Mouse (Mus musculus): ENCODE results near the gene Vwce. TPM values are rescaled to one million over a fixed set of nuclear protein-coding genes. Genes with fewer than 3 reads are reported as not detected.
A peak's percentile ranks its signal among the peaks of the same experiment; 100 is the strongest.

Vwce gene
- total RNA-seq, 2 experiments from 2014 or later: 0.81 to 1.2 TPM

DNA sequence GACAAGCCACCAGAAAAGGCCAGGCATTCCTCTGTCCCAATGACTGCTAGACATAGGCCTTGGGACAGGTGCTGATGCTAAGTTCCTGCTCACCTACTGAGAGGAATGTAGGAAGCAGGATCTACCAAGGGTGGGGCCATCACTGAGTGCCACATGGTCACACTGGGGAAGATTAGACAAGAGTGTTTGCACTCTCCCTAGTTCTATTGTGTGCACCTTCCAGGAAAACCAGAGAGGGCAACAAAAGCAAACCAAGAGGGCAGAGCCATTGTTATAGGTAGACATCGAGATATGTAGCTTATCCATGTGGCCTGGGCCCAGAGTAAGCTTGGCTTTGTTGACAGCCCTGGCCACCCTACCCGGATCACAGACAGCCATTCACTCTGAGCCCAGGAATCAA, 51.7 kb downstream of the Vwce start:
- DNase-seq (ENCODE audit: extremely low spot score in 1 of 2, low spot score in 2 of 2): no peak

GRCm38 (mm10) chr19:10688537-10689352, 54.7 kb downstream of the Vwce start, which contains the start of gene Vps37c:
TSS of gene Vps37c (plus strand) at chr19:10688735.
- peak; percentile 84 to 94 for DNase-seq (ENCODE audit: extremely low spot score in 1 of 2, low spot score in 2 of 2)
- intact Hi-C loops (cut with DNase I): no loop called here

More for the DNA sequence above, 51.7 kb downstream of the Vwce start:
- intact Hi-C loops (cut with DNase I): no loop called here

GRCm38 (mm10) chr19:10689470-10690166, 55.6 kb downstream of the Vwce start:
- DNase-seq (ENCODE audit: extremely low spot score in 1 of 2, low spot score in 2 of 2): no peak
- intact Hi-C loops (cut with DNase I): no loop called here

GRCm38 (mm10) chr19:10690336-10690735, 56.3 kb downstream of the Vwce start:
- no peak for DNase-seq (ENCODE audit: extremely low spot score in 1 of 2, low spot score in 2 of 2)
- intact Hi-C loops (cut with DNase I): no loop called here

- no peak for DNase-seq (ENCODE audit: extremely low spot score in 1 of 2, low spot score in 2 of 2)
- intact Hi-C loops (cut with DNase I): no loop called here
Measured at GRCm38 (mm10) chr19:10691121-10691520, 57.1 kb downstream of the Vwce start.

- intact Hi-C loops (cut with DNase I): no loop called here
- DNase-seq (ENCODE audit: extremely low spot score in 1 of 2, low spot score in 2 of 2): no peak
Measured at GRCm38 (mm10) chr19:10691660-10692059, 57.6 kb downstream of the Vwce start.

DNA sequence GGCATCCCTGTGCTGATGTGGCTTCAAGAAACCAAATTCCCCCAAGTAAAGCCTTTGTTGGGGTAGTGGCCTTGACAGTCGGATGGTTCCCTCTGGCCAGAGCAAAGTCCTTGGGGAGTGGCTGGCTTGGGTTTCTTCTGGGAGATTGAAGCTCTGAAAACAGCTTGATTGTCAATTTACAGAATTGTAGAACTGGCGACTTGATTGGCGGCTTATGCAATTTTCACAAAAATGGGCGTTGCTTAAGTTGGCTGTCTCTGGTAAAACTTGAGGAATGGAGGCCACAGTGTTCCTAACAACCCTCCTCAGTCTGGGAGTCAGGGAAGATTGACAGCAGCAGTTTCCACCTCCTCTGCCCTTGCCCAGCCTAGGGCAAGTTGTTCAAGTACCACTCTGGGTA, 58.3 kb downstream of the Vwce start:
- intact Hi-C loops (cut with DNase I): no loop called here

DNA sequence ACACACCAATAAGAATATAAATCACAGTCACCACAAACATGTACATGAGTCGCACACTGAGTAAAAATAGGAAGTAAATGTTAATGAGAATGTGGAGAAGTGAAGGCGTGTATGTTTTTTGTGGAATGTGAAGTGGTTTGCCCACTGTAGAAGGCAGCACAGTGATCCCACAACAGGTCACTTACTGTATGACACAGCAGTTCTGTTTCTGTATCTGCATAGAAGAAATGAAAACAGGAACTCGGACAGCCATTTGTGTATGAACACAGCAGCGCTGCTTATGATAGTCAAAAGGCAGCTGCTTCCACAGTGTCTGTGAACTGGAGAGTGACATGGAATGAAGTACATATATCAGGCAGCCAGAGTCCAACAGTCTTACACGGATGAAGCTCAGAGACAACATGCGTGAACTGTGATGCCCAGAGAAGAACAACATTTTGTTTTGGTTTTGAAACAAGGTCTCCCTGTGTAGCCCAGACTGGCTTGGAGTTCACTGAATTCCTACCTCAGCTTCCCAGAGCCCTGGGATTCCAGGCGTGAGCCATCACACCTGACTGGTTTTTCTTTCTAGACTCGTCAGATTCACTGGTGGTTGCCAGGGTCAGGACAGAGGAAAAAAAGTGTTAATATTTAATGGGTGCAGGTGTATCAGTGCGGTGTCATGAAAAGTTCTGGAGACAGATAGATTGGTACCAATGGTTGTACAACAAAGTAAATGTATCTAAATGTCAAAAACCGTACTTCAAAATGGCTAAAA, 60.1 kb downstream of the Vwce start:
- no peak for DNase-seq (ENCODE audit: extremely low spot score in 1 of 2, low spot score in 2 of 2)
- intact Hi-C loops (cut with DNase I): no loop called here

More for the DNA sequence above, 58.3 kb downstream of the Vwce start:
- no peak for DNase-seq (ENCODE audit: extremely low spot score in 1 of 2, low spot score in 2 of 2)

GRCm38 (mm10) chr19:10695801-10696200, 61.8 kb downstream of the Vwce start:
- intact Hi-C loops (cut with DNase I): no loop called here
- DNase-seq (ENCODE audit: extremely low spot score in 1 of 2, low spot score in 2 of 2): no peak

DNA sequence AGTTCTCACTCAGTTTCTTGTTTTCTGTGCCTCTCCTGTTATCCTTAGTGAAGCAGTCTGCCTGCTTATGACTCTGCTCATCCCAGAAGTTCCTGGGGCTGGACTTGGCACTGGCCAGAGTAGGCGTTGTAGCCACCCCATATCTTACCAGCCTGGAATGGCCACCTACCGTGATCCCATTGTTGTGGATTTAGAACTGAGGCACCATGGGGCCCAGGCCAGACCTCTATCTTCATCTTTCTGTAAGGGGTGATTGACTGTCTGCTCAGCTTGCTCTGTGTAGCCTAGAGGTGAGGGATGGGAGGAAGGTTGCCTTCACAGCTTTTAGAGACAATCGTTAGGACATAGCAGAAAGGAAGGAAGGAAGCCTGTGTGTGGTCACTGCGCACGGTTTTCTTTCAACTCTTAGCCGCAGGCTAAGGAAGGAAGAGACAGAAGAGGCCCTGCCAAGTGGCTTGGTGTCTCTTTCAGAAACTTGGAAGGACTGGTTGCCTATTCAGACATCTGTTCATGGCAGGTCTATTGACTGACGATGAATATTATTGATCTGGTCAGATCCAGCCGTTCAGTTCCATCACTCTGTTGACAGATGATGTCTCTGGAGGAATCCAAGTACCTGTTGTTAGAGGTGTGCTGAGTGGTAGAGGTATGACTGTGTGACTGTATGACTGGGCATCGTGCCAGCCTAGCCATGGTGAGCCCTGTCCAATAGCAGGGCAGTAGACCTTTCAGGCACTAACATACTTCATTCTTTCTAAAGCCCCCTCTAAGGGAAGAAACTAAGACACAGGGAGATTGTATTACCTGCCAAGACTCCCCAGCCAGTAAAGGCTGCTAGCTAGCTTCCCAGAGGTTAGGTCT, 64.3 kb downstream of the Vwce start:
- intact Hi-C loops (cut with DNase I): no loop called here
- no peak for DNase-seq (ENCODE audit: extremely low spot score in 1 of 2, low spot score in 2 of 2)

- DNase-seq (ENCODE audit: extremely low spot score in 1 of 2, low spot score in 2 of 2): no peak
- intact Hi-C loops (cut with DNase I): no loop called here
Measured at GRCm38 (mm10) chr19:10699851-10700250, 65.8 kb downstream of the Vwce start.

DNA sequence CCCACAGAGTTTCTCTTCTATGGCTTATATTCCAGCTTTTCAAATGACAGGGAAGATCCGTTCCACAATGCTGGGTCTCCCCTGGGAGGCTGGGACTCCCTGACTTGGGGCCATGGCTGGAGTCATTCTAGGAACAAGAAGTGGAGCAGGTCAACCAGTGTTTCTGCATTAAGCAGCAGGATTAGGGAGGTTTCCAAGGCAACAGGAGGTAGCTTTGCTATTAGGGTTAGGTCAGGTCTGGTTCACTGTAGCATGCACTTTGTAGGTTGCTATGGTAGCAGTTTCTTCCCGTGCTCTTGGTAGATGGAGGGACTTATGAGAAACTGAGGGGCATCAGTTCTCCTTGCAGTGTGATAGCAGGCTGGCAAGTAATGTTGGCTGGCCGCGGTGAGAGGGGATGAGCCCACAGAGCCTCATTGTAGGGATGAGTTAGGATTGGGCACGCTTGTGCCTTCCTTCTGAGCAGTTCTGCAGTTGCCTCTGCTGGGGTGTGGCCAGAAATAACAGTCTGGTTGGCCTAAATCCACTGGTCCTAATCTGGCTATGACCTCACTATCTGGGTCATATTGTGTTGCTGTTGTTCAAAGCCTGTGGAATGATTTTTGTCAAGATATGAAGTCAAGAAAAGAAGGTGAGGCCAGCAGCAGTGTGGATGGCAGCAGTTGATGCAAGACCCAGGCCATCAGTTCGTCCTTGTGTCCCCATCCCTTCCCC, 67.2 kb downstream of the Vwce start:
- no peak for DNase-seq (ENCODE audit: extremely low spot score in 1 of 2, low spot score in 2 of 2)
- intact Hi-C loops (cut with DNase I): no loop called here

- intact Hi-C loops (cut with DNase I): no loop called here
- no peak for DNase-seq (ENCODE audit: extremely low spot score in 1 of 2, low spot score in 2 of 2)
Measured at GRCm38 (mm10) chr19:10702125-10702524, 68.1 kb downstream of the Vwce start.

DNA sequence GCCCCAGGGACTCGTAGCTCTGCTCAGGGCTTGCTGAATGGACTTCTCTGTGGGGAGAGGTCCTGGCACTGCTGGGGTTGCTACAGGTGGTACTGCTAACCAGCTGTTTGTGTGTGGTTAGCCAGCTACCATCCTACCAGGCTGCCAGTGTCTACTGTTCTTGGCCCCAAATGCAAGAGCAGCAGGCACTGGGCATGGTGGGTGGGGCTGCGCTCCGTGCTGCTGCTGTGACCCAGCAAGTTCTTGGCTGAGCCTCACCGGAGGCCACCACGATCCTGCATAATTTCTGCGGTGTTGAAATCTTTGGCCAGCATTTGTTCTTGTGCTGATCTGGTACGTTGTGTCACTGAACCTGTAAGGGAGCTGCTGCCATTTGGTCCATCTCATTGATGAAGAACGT, 69.5 kb downstream of the Vwce start:
- DNase-seq (ENCODE audit: extremely low spot score in 1 of 2, low spot score in 2 of 2): no peak
- intact Hi-C loops (cut with DNase I): no loop called here

DNA sequence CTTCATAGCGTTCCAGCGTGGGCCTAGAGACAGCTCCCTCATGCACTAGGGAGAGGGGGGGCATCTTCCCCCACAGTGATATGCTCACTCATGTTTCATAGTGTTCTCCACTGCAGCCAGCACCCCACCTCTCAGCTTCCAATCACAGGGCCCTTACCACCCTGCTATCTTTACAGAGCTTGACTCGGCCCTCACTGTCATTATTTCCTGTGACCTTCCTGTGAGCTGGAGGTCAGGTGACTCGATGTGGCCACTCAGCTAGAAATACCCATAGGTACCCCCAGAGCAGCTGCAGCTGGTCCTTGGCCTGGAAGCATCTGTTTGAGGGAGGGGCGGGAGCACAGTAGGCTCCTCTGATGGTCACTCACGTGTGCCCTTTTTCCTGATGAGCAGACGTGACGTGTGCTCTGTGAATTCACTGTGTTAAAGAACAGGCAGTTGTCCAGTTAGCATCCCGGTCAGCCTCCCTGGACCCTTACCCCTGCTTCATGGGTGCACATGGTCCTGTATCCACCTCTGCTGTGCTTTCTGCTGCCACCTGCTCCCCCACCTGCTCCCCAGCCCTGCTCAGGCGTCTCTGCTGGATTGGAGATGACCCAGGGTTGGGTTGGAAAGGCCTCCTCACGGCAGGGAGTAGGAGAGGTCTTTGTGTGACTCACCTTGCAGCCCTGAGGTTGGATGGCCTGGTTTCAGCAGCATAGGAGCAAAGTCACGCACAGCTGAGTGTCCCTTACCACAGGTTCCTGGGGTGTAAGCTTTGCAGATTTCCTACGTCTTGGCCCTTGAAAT, 73.3 kb downstream of the Vwce start:
- DNase-seq (ENCODE audit: extremely low spot score in 1 of 2, low spot score in 2 of 2): no peak

DNA sequence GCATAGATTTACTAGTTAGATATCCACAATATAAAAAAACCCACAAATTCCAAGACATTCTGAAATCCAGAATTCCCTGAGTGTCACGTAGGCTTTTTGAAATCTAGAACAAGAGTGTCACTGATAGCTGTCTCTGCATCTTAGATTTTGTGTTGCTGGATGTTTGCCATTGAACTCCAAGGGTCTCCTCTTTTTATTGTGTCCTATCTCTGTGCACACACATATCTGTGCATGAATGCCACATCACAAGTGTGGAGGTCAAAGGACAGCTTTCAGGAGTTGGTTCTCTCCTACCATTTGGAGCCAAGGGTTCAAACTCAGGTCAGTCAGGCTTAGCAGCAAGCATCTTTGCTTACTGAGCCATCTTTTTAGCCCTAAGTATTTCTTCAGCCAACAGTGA, 73.9 kb downstream of the Vwce start:
- DNase-seq (ENCODE audit: extremely low spot score in 1 of 2, low spot score in 2 of 2): no peak
- intact Hi-C loops (cut with DNase I): loop anchor here (2.0 kb wide), 1 partner anchor 29 kb away; the partner anchor contains the start of gene Pga5

More for the DNA sequence above, 73.3 kb downstream of the Vwce start:
- intact Hi-C loops (cut with DNase I): no loop called here

DNA sequence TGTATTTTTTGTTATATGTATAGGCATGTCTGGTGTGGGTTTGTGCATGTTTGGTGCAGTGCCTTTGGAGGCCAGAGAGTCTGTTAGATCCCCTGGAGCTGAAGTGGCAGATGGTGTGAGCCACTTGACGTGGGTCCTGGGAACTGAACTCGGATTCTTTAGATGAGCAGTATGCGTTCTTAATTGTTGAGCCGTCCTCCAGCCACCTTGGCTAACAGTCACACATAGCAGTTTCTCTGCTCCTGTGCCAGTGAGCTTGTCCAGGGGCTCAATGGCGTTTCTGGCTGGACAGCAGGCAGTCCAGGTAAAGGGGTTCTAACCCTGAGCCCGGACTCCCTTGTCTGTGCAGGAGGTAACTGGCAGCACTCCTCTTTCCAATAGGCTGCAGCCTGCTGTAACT, 74.9 kb downstream of the Vwce start:
- intact Hi-C loops (cut with DNase I): loop anchor here (2.0 kb wide), 1 partner anchor 30 kb away; the partner anchor contains the start of gene Pga5
- no peak for DNase-seq (ENCODE audit: extremely low spot score in 1 of 2, low spot score in 2 of 2)

Data from left cerebral cortex, postnatal 10 days (tissue).